Mouse (Mus musculus): ENCODE results near the gene Ccdc33.

- TF ChIP-seq POLR2A (IDR thresholded peaks at IDR 0.05; ENCODE audit: borderline replicate concordance, insufficient read depth, low read length): no peak
- TF ChIP-seq CTCF (IDR thresholded peaks at IDR 0.05; ENCODE audit: borderline replicate concordance, insufficient read depth, low read depth, low read length): no peak
Observed at GRCm38 (mm10) chr9:58048621-58049020, 70.0 kb downstream of the Ccdc33 start.

All from cerebellum, adult 2 months (tissue).